Mouse (Mus musculus): ENCODE data around the gene Fbln2.
"Not testable (repeated sequence)": the region's sequence is repeated elsewhere in the genome, so short reads cannot be mapped to it uniquely, and the experiment has no call there.

Gene Fbln2

GRCm38 (mm10) chr6:91212155-91212554 is at the start of gene Fbln2:
TSS of gene Fbln2 (plus strand) at chr6:91212455.
- DNase-seq (ENCODE audit: low spot score), result not testable (repeated sequence)

GRCm38 (mm10) chr6:91163195-91163911 is 48.9 kb upstream of the Fbln2 start:
- DNase-seq (ENCODE audit: low spot score), result no peak

DNA sequence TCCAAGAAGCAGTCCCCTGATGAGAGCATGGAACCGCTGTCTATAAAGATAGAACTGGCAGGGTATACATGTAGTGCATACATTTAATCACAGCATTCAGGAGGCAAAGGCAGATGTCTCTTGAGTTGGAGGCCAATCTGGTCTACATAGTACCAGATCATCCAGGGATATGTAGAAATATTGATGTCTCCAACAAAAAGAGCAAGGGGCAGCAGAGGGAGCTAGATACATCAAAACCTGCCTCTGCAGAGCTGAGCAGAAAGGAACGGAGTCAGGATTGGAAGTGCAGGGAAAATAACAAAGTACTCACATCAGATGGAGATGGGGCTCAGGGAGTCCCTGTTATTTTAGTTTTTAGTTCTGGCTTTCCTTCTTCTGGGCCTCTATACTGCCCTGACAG is 47.7 kb upstream of the Fbln2 start:
- no peak for DNase-seq (ENCODE audit: low spot score)

DNA sequence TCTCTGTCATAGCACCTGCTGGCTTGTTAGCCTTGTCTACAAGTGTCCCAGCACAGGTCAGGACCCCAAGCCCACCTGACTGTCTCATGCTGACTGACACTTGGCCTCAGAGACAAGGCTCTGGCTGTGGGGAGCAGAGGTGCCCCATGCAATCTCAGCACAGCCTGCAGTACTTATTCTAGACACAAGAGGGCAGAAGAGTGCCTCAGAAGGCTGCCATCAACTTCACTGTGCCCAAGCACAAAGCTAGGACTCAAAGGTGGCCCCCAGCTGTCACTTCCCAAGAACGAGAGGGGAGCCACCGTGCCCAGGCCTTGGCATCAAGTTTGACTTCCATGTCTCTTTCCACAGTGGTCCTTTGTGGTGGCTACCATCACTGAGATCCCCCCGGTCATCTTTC is 47.0 kb upstream of the Fbln2 start:
- no peak for DNase-seq (ENCODE audit: low spot score)

- DNase-seq (ENCODE audit: low spot score), result no peak
Measured at GRCm38 (mm10) chr6:91167828-91168227, 44.4 kb upstream of the Fbln2 start.

DNA sequence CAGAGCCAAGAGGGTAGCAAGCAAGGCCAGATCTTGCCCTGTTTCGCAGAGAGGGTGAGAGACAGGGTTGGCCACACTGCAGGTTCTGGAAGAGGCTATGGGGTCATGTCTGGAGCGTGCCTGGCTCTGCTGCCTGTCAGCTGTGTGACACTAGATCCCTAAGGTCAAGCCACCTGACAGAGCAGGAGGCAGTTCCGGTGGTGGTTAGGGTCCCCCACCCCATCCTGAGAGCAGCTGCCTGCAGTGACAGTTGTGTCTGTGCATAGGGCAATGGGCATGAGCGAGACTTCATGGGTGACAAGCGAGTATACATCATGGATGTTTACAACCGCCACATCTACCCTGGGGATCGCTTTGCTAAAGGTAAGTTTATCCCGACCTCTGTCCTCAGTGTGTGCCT is 43.1 kb upstream of the Fbln2 start:
- no peak for DNase-seq (ENCODE audit: low spot score)

DNA sequence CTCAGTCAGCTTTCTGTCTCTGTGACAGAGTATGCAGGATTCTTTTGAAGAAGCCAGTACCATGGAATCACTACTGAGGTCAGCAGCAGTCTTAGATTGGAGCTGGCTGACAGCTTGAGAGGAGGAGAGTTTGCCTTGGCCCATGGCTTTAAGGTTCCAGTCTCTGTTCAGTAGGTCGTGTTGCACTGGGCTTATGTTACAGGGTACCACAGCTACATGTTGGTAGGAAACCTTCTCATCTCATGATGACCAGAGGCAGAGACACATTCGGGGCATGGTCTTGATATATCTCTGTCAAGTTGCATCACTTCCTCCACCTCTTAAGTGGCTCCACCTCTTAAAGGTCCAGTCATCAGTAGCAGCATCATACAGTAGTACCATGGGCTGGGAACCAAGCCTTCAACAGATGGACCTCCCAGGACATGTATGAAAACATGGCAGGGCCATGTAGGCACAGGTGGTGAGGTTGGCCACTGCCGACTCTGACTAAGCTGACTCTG is 40.8 kb upstream of the Fbln2 start:
- no peak for DNase-seq (ENCODE audit: low spot score)

- DNase-seq (ENCODE audit: low spot score), result no peak
Measured at GRCm38 (mm10) chr6:91172381-91172780, 39.9 kb upstream of the Fbln2 start.

DNA sequence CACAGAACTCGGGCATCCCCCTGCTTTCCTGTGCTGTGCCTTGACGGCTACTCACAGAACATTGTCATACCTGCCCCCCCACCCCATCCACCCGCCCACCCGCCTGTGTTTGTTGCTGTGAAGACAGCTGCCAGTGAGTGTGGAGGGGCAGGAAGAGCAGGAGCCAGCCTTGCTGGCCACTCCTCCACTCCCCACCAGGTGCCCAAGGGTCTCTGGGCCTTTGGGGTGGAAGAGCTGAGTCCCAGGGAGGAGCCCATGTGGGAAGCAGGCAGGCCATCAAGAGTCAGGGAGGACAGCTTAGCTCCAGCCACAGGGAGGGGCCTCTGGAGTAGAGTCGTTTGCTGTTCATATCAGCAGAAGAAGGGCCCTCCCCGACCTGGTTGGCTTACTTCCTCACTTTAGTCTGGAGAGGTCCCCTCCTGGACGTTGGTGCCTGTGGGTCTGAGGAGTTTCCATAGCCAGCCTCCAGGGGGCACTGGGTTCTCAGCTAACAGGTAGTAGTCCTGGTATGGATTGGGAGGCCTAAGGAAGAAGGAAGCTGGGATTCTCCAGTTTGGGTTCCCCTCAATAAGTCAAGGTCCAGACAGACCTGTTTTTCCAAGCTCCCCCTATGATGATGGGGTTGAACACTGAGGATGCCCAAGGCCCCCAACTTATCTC is 38.9 kb upstream of the Fbln2 start:
- no peak for DNase-seq (ENCODE audit: low spot score)

DNA sequence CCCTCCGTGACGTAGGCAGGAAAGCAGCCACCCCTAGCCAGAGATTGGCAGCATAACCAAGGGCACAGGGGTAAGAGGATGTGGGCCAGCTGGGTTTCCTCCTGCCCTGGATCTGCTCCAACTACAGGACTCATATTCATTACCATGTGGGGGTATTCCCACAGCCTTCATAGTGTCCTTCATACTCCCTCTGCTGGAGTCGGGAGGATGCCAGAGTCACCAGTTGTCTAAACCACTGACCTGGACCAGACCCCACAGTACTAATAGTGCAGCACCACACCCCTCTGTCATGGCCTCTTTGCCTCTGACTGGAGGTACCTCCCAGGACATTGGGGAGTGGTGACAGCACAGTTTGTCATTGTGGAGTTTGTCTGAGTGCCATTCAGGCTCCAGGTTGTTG is 38.0 kb upstream of the Fbln2 start:
- DNase-seq (ENCODE audit: low spot score), result no peak

DNA sequence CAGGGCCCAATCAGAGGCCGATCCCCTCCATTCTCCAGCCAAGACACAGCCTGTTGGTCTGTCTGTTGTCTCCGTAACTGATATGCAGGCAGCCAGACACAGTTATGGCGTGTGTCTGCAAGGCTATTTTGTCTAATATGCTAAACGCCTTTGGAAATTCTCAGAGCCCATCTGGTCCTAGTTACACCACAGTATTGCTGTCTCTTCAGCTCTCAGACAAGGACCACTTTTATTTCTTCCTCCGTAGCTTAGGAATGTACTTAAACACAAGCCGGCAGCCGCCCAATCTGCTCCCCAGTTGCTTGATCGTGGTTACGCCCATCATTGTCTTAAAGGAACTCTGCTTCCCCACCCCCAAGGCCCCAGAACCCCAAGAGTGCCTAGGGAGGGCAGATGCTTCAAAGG is 31.5 kb upstream of the Fbln2 start:
- no peak for DNase-seq (ENCODE audit: low spot score)

DNA sequence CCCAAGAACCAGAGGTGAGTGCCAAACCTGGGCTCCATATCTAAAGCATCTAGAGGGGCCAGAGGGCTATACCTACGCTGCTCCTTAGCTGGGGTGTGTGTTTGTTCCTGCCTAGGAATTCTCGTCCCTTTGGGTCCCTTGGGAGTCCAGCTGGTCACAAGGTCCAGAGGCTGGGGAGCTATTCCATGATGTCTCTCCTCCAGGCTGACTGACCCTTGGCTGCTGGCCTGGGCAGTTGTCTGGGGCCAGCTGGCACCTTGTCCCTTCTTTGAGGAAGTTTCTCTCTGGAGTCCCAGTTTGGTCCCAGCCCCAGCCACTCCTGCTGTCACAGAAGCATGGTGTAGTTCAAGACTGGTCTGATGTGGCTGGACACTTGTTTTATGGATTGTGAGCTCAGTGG is 30.9 kb upstream of the Fbln2 start:
- DNase-seq (ENCODE audit: low spot score), result peak; percentile 31

- no peak for DNase-seq (ENCODE audit: low spot score)
Measured at GRCm38 (mm10) chr6:91182075-91182490, 30.2 kb upstream of the Fbln2 start.

DNA sequence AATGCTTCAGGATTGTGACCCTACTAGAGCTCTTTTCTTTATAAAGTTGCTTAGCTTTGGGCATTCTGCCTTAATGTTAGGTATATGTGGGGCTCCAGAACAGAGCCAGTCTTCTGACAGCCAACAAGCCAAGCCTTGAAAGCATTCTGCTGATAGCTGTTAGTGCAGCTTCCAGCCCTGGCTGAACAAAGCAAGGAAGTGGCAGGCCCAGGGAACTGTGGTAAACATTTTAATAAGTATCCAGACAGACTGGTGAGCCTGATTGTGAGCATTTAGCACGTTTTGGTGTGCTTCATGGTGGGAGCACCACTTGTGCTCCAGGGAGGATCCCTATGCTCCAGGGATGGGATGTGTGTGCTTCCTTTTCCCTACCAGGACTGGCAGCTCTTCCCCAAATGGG is 29.2 kb upstream of the Fbln2 start:
- no peak for DNase-seq (ENCODE audit: low spot score)

- no peak for DNase-seq (ENCODE audit: low spot score)
Measured at GRCm38 (mm10) chr6:91183980-91184379, 28.3 kb upstream of the Fbln2 start.

DNA sequence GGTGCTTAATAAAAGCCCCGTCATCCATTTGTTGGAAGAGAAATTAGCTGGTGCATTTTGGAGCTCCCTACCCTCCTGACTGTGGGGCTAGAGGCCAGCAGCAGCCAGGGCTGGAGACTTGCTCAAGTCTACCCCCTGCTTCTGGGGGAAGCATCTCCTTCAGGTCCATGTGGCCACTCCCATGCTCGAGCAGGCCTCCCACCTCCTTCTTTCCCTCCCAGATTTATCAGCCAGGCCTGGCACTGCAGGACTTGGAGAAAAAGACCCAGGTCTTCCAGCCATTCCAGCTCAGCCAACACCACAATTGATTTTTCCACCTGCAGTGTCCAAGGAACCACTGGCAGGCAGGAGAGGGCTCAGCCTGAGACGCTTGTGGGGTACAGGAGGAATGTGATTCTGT is 27.5 kb upstream of the Fbln2 start:
- DNase-seq (ENCODE audit: low spot score), result no peak

DNA sequence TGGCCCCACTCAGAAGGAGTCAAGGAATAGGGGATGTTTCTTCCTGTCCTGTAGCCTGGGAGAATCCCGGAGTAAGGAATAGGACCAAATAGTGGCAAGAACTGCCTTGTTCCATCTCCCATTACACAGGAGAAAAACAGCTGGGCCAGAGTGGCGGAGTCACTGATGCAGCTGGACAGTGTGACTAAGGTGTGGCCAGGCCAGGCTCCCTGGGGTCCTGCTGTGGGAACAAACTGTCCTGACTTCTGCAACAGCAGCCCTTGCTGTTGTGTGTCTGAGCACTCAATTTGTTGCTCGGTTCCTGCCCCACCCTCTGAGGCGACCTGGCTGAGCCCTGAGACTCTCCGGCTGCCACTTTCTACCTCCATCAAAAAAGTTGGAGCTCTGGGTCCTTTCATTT is 26.8 kb upstream of the Fbln2 start:
- peak; percentile 33 for DNase-seq (ENCODE audit: low spot score)

DNA sequence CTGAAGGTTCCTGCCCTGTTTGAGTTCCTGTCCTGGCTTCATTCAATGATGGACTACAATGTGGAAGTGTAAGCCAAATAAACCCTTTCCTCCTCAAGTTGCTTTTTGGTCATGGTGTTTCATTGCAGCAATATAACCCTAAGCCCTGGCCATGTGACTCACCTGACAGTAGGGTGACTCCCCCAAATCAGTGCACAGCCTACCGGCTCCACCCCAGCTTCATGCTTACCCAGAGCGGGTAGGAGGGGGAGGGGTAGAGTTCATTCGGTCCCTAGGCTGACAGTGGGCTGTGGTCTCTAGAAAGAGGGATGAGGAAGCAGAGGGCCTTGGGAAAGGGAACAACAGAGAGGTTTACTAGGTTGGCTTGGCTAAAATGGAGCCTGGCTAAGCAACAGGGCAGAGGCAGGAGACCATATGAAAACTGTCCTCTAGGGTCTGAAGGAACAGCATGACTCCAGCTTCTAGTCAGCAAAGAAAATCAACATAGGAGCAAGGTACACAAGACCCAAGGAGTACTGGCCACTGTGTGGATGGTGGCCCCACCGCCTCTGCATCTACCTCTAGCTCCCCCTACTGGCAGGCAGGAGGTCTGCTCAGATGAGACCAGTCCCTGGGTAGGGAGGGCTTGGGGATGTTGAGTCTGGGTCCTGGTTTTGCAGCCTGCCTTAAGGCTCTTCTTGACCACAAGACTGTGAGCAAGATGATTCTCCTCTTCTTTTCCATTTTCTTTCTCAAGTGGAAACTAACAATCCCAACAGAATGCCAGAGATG is 25.9 kb upstream of the Fbln2 start:
- peak; percentile 40 for DNase-seq (ENCODE audit: low spot score)

DNA sequence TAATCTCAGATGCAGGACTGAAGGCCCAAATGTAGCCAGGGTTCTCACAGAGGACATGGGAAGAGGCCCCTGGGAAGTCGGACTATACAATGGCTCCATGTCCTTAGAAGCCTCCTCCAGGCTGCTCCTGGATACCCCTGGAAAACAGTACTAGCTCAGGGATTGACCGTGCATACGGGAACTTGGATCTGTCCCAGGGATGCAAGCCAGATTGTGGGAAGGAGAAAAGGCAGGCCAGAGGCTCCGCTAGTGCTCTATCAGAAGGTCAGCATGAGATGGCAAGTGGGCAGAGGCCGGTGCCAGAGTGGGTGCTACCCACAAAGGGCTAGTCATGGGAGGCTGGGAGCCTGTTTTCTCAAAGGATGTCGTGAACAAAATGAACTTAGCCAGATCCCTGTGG is 25.3 kb upstream of the Fbln2 start:
- DNase-seq (ENCODE audit: low spot score), result no peak

DNA sequence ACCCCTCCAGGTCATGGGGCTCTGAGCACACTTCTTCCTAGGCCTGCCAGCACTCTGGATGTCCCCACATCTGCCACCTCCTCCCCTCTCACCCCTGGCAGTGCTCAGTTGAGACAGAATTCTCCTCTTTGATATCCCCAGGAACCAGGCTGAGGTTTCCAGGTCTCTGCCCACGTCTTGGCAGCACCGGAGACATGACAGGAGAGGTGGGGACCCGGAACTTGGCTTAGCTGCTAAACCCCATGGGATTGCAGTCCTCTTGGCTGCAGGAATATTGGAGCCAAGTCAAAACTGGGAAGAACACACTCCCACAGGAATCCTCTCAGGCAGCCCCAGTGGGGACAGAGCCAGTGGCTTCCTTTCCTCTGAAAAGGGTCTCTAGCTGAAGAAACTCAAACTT is 24.4 kb upstream of the Fbln2 start:
- no peak for DNase-seq (ENCODE audit: low spot score)

DNA sequence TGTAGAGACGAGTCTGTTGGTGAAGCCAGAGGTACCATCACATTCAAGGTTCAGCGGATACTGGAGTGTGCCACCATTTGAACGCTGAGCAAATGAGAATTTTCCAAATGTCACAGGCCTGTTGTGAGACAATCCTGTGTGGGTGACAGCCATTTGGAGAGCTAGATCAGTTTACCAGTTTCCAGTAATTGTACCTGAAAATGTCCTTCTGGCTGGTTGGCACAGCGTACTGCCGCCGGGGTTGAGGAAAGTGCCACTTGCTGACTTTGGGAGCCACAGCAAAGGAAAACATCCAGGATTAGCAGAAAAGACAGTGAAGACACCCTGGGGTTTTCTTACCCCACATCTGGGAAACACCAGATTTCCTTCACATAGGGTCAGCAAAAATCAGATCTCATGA is 22.3 kb upstream of the Fbln2 start:
- no peak for DNase-seq (ENCODE audit: low spot score)

DNA sequence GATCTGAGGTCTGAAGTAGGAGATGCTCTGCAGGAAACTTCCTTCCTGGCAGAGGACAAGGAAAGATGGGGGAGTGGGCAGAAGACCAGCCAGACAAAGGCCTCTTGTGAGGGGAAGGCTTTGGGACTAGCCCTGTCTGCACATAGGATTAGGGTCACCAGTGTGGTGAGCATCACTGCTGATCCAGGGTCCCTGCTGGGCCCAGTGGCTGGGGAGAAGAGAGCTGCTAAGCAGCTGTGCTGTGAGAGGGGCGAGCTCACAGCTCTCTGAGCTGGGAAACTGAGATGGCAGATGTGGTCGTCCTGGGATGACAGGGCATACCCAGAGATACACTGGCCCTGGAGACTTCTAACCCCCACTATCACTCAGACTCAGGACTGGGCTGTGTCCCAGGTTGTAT is 20.8 kb upstream of the Fbln2 start:
- DNase-seq (ENCODE audit: low spot score), result no peak

DNA sequence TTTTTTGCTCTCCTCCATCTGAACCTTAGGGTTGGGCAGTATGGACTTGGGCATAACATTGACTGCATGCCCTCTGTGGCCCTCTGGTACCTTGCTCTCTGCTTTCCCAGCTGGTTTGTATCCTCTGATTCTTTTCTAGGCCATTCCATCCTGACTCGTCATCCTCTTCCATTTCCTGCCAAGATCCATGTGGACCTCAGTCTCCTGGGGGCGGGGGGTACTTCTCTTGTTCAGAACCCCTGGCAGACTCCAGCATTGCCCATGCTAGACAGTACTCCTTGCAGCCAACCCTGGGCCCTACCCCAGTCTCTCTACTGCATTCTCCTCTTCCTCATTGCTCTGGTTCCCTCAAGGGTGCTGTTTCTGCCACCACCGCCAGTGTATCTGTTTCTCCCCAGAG is 19.8 kb upstream of the Fbln2 start:
- no peak for DNase-seq (ENCODE audit: low spot score)

All from testis, postnatal 14 days (tissue).